Mouse (Mus musculus) heart, embryonic 11.5 days (tissue): ENCODE data around the gene Arhgef28. TPM values are rescaled to one million over a fixed set of nuclear protein-coding genes. Genes with fewer than 3 reads are reported as not detected.

Source experiments
- ATAC-seq: fragments of 200-750 bp; cut with Nextera tagmentation; replicated peaks from 2 replicates; pipeline ENCODE4 v1.8.0; 2017; ENCODE audit warnings: moderate library complexity; ENCODE audit not compliant: insufficient number of reproducible peaks, low FRiP score, low TSS enrichment
- H3K27ac ChIP-seq: fragments of 300-500 bp; sonication (generic); 2 replicates; pipeline ENCODE4 v1.5.1; 2014; ENCODE audit warnings: mild to moderate bottlenecking, low read depth, low read length
- H3K27me3 ChIP-seq: fragments of 300-500 bp; sonication (generic); 2 replicates; pipeline ENCODE4 v1.6.1; 2014; ENCODE audit warnings: mild to moderate bottlenecking, low read length, mixed read lengths; ENCODE audit not compliant: control insufficient read depth, insufficient read depth
- H3K36me3 ChIP-seq: fragments of 300-500 bp; sonication (generic); 2 replicates; pipeline ENCODE4 v1.6.1; 2014; ENCODE audit warnings: mild to moderate bottlenecking, low read length, moderate library complexity, mixed read lengths; ENCODE audit not compliant: control insufficient read depth, insufficient read depth
- H3K4me1 ChIP-seq: fragments of 300-500 bp; sonication (generic); 2 replicates; pipeline ENCODE4 v1.6.1; 2014; ENCODE audit warnings: low read length; ENCODE audit not compliant: control insufficient read depth, insufficient read depth
- H3K4me2 ChIP-seq: fragments of 300-500 bp; sonication (generic); 2 replicates; pipeline ENCODE4 v1.6.1; 2014; ENCODE audit warnings: mild to moderate bottlenecking, moderate library complexity
- H3K4me3 ChIP-seq: fragments of 300-500 bp; sonication (generic); 2 replicates; pipeline ENCODE4 v1.5.1; 2014; ENCODE audit warnings: low read depth, low read length
- H3K9ac ChIP-seq: fragments of 300-500 bp; sonication (generic); 2 replicates; pipeline ENCODE4 v1.6.1; 2014; ENCODE audit warnings: mild to moderate bottlenecking, low read depth, low read length, moderate library complexity
- H3K9me3 ChIP-seq: fragments of 300-500 bp; sonication (generic); replicated peaks from 2 replicates; pipeline ENCODE4 v1.6.1; 2016; ENCODE audit warnings: low read length; ENCODE audit not compliant: control insufficient read depth
- WGBS: fragments of 180-500 bp; shearing (Covaris S2); extraction: QIAGEN DNeasy Blood & Tissue Kit; methylation state at CpG from one replicate; pipeline ENCODE4 v1.1.7; 2014; ENCODE audit not compliant: insufficient replicate concordance; 5-methylcytosine and 5-hydroxymethylcytosine counted together
- polyA plus RNA-seq: library from polyadenylated mRNA; unstranded; fragments of >200 nt; fragmentation: Nextera tagmentation; extraction: Ambion mirVana; gene quantifications from 2 replicates; pipeline ENCODE4 v1.2.1, GENCODE M21; 2014

The Arhgef28 gene
- polyA plus RNA-seq, 1 experiment from 2014 or later: 11.0 TPM

DNA sequence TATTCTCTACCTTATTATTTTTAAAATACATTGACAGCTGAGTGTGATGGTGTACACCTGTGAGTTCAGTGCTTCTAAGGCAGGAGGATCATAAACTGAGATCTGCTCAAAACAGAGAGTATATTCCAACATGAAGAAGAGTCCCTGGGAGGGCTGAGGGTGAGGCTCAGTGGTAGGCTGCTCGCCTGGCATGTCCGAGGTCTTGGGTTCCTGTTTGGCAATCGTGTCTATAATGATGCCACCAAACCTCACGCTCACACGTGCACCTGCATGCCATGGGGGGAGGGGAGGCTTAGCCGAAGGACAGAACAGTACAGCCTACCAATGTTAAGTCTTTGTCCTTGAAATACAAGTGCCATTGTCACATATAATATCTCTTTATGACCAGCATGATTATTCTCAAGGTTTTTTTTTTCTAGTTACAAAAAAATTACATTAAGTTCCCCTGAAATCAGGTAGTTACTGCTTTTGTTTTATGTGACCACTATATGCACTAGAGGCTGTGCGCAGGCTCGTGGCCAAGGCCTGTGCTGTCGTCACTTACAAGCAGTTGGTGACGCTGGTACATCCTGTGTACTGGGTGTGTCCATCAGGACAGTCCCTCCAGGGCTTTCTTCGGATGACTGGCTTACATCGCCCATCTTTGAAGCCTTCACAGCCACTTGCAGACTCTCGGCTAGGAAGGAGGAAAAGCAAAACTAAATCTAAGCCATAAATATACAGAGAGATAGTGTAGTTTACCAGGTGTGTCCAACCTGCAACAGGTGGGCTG lies 264.1 kb downstream of the Arhgef28 start:
- ATAC-seq: no peak
- no peak overlapping the region for H3K27ac ChIP-seq
- peaks cover 1% of the 10 kb centered on the region; the same call in 1 of the 2 replicates for H3K27me3 ChIP-seq
- H3K36me3 ChIP-seq: no peaks in the 10 kb centered on the region
- 77% methylated on average over 13 of the region's 13 CpGs for WGBS
- H3K9me3 ChIP-seq: no peaks in the 10 kb centered on the region
- no peak overlapping the region for H3K4me2 ChIP-seq
- H3K4me1 ChIP-seq: no peaks in the 10 kb centered on the region
- no peak overlapping the region for H3K4me3 ChIP-seq
- H3K9ac ChIP-seq: no peak overlapping the region

DNA sequence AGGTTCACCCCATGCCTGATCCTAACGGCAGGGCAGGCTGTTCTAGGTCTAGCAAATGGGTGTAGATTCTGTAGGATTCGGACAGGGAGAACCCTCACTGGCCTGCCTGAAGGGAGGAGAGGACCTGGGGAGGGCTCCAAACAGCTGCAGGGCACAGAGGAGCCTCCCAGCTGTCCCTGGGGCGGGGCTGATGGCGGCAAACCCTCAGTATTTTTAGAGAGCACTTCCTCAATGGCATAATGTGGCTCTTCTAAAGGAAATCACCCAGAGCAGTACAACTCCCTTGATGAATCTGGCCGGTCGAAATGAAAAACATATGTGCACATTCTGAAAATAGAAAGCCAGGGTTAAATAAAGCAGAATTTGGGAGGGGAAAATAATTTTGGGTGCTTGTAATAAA lies 265.1 kb downstream of the Arhgef28 start:
- Histone ChIP-seq H3K27ac (no peak overlapping the region), H3K36me3 (no peaks in the 10 kb centered on the region), H3K27me3 (peaks cover 3% of the 10 kb centered on the region; the same call in 1 of the 2 replicates), H3K9me3 (no peaks in the 10 kb centered on the region), H3K4me2 (no peak overlapping the region), H3K9ac (no peak overlapping the region), H3K4me1 (no peaks in the 10 kb centered on the region), H3K4me3 (no peak overlapping the region)
- ATAC-seq: no peak
- 61% methylated on average over 6 of the region's 6 CpGs for WGBS

DNA sequence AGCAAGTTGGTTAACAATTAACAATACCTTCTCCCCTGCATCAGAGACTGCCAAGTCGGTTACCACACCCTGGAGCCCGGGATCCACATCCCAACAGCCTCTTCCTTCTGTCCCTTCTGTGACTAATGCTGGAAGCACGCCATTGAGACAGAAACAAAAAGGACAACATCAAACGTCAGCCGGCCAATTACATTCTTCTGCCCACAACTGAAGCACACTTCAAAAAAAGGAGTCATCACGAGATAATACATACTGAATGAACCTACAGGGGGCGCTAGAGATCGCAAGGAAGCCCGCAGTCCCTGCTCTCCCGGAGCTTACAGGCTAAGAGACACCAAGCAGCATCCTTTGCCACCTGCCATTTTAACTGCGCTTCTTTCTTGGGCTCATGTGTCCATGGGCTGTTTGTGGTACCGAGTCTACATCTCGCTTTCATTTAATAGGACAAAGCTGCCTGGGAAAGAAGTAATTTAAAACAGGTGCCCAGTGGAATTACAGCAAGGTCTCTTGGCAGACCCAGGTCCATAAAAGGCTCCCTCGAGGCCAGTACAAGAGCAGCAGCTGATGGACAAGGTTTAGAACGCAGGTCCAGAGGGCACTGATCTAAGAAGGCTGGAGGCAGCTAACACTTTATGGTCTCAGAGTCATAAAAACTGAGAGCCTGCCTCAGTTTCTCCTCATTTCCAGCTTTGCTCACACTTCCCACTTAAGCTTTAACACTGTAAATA lies 266.6 kb downstream of the Arhgef28 start:
- H3K4me1 ChIP-seq: no peaks in the 10 kb centered on the region
- no peaks in the 10 kb centered on the region for H3K9me3 ChIP-seq
- no peak for ATAC-seq
- 69% methylated on average over 15 of the region's 15 CpGs for whole genome bisulfite sequencing
- H3K9ac ChIP-seq: no peak overlapping the region
- no peak overlapping the region for H3K4me2 ChIP-seq
- H3K27ac ChIP-seq: no peak overlapping the region
- no peak overlapping the region for H3K4me3 ChIP-seq
- H3K27me3 ChIP-seq: peaks cover 3% of the 10 kb centered on the region; the same call in 1 of the 2 replicates
- H3K36me3 ChIP-seq: no peaks in the 10 kb centered on the region

DNA sequence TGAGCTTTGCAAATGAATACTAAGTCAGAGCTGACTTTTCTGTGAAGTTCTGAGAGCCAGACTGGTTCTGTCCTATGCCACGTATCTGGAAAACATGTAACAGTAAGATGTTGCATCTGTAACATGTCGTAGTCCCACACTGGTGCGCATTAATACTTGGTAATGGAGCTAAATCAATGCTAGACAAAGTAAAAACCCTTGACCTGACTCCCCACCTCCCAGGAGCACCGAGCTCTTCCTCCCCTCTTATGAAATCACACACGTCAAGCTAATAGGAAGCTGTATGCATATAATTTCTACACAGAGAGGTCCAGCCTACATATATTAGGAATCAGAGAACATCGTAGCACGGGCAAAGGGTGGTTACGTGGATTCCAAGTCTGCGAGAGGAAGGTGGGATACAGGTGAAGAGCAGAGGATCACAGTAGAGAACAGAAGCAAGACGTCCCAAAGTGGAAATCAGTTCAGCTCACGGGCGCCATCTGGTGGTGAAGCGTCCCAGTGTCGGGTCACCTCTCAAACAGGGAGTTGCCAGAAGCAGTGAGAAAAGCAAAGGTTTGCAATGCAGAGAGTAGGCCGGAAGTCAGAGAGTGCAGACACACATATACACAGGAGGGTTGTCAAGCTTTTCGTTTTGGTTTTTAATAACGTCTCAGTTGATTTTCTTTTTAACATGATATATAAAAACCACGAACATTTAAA lies 267.5 kb downstream of the Arhgef28 start:
- Histone ChIP-seq H3K9me3 (no peaks in the 10 kb centered on the region), H3K36me3 (no peaks in the 10 kb centered on the region), H3K4me1 (no peaks in the 10 kb centered on the region), H3K4me3 (no peak overlapping the region), H3K4me2 (no peak overlapping the region), H3K9ac (no peak overlapping the region), H3K27ac (no peak overlapping the region), H3K27me3 (peaks cover 3% of the 10 kb centered on the region; the same call in 1 of the 2 replicates)
- WGBS: 31% methylated on average over 18 of the region's 18 CpGs
- ATAC-seq: no peak

DNA sequence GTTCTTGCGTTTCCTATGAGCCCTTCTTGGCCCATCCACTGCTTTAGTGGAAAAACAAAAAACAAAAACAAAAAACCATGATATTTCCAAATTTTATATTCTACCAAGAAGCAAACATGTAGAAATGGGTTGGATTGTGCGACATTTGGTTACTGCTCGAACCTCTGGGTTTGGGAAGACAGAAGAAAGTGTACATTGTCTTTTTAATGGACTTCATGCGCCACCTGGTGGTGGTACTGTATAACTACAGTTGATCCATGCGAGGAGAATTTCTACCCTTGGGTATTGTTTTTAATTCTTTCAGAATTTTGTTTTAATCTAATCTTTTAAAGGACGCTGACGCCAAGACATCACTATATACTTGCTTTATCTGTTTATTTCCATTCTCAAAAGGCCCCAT lies 268.3 kb downstream of the Arhgef28 start:
- Histone ChIP-seq H3K9ac (no peak overlapping the region), H3K4me3 (no peak overlapping the region), H3K4me2 (no peak overlapping the region), H3K27me3 (peaks cover 3% of the 10 kb centered on the region; the same call in 1 of the 2 replicates), H3K27ac (no peak overlapping the region), H3K4me1 (no peaks in the 10 kb centered on the region), H3K36me3 (no peaks in the 10 kb centered on the region), H3K9me3 (no peaks in the 10 kb centered on the region)
- whole genome bisulfite sequencing: 23% methylated on average over 7 of the region's 7 CpGs
- no peak for ATAC-seq

DNA sequence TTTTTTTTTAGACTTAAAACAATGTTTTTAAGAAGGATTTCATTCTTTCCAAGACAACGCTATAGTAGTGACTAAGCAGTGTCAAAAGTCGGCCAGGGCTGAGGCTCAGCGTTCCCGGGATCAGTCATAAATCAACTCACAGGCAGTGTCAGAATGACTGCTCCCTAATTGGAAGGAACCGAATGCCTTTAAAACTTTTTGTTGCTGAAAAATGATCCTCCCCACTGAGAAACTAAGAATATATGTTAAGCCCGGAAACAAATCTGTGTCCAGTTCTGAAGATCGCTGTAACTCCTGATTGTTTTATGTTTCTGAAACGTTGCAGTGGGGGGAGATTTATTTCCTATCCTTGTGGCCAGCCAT lies 278.1 kb downstream of the Arhgef28 start:
- 0 out of 2 replicates have a peak overlapping the region, but pooled peaks have one; percentile 5 for H3K4me2 ChIP-seq
- H3K4me1 ChIP-seq: no peaks in the 10 kb centered on the region
- no peaks in the 10 kb centered on the region; the same call in 1 of the 2 replicates for H3K36me3 ChIP-seq
- H3K9ac ChIP-seq: no peak overlapping the region
- H3K27me3 ChIP-seq: no peaks in the 10 kb centered on the region
- no peaks in the 10 kb centered on the region for H3K9me3 ChIP-seq
- no peak for ATAC-seq
- no peak overlapping the region for H3K27ac ChIP-seq
- WGBS: 48% methylated on average over 8 of the region's 8 CpGs
- H3K4me3 ChIP-seq: no peak overlapping the region

DNA sequence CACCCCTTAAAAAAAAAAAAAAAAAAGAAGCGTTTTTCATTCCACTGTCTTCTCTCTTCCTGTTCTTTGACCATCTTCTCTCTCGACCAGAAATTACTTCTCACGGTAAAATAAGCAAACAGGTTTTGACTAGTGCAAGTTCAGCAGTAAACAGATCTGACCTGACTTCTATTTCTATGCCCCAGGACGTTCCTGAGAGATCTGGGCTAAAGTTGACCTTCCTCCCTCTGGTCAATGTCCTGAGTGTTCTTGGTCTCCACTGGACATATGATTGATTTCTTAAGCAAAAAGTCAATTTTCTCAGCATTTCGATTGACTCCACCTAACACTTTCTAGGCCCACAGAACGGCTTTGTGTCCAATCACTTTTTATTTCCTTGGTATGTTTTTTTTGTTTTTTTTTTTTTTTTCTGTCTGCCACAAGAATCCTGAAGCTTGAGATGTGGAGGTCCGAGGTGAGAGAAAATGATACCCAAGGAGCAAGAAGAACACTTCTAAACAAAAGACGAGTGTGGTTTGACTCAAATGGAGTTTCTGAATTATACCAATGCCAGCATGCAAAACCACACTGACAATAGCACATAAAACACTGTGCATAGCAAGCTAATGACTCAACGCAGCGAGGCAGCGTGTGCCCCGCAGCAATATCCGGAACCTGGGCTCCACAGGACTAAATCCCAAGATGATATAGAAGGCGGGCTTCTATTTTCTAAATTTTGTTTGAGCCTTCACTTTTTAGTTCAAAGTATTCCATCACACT lies 278.7 kb downstream of the Arhgef28 start:
- WGBS: 62% methylated on average over 14 of the region's 14 CpGs
- Histone ChIP-seq H3K4me1 (no peaks in the 10 kb centered on the region), H3K36me3 (no peaks in the 10 kb centered on the region; the same call in 1 of the 2 replicates), H3K9ac (no peak overlapping the region), H3K4me2 (0 out of 2 replicates have a peak overlapping the region, but pooled peaks have one; percentile 5), H3K27ac (no peak overlapping the region), H3K4me3 (no peak overlapping the region), H3K27me3 (no peaks in the 10 kb centered on the region), H3K9me3 (no peaks in the 10 kb centered on the region)
- ATAC-seq: no peak

GRCm38 (mm10) chr13:97926371-97926770 lies 279.9 kb downstream of the Arhgef28 start:
- no peak overlapping the region for H3K4me2 ChIP-seq
- H3K9ac ChIP-seq: no peak overlapping the region
- H3K9me3 ChIP-seq: no peaks in the 10 kb centered on the region
- H3K4me1 ChIP-seq: no peaks in the 10 kb centered on the region
- ATAC-seq: no peak
- no peaks in the 10 kb centered on the region for H3K27me3 ChIP-seq
- WGBS: 79% methylated on average over 10 of the region's 10 CpGs
- H3K4me3 ChIP-seq: no peak overlapping the region
- H3K27ac ChIP-seq: no peak overlapping the region
- H3K36me3 ChIP-seq: no peaks in the 10 kb centered on the region; the same call in 1 of the 2 replicates
